Mouse (Mus musculus) leukemia stem cell, adult 10-12 weeks (primary cell): Measurements from ENCODE around the gene Bzw2. TPM values are rescaled to one million over a fixed set of nuclear protein-coding genes. Genes with fewer than 3 reads are reported as not detected.

Experiments
- polyA plus RNA-seq: library from polyadenylated mRNA; stranded (reverse); fragments of >175 nt; gene quantifications from 2 replicates; pipeline ENCODE4 v1.2.3, GENCODE M21; 2012; ENCODE audit warnings: low replicate concordance

The Bzw2 gene
- polyA plus RNA-seq = 7.5 and 14.2 TPM in 2 replicates

GRCm38 (mm10) chr12:36157638-36158308 is at the start of gene Bzw2:
Gene Bzw2 (minus strand): TSS chr12:36158080.

GRCm38 (mm10) chr12:36156637-36157303 is 1.1 kb downstream of the Bzw2 start, which contains the start of gene Ankmy2:
Gene Ankmy2 (plus strand): TSS chr12:36157114.

GRCm38 (mm10) chr12:36042348-36042778 is 115.5 kb downstream of the Bzw2 start, which contains the start of gene Tspan13:
Gene Tspan13 (minus strand): TSS chr12:36042500.

Other genes with a start within 250 kb of the Bzw2 start
- not detected in 2 replicates for gene Agr3, start 232.5 kb downstream of the Bzw2 start, polyA plus RNA-seq
- gene Agr2, start 165.2 kb downstream of the Bzw2 start, polyA plus RNA-seq = not detected in 2 replicates
- 316 and 532 TPM in 2 replicates for gene Tspan13, start 115.6 kb downstream of the Bzw2 start, polyA plus RNA-seq
- gene Ankmy2, start 966 bp downstream of the Bzw2 start, polyA plus RNA-seq = 1.0 and 2.4 TPM in 2 replicates
- not detected in 2 replicates for gene Lrrc72, start 95.3 kb upstream of the Bzw2 start, polyA plus RNA-seq
- gene Sostdc1, start 156.1 kb upstream of the Bzw2 start, polyA plus RNA-seq = not detected in 2 replicates
- gene Ispd, start 223.4 kb upstream of the Bzw2 start, polyA plus RNA-seq = 0.28 and 1.4 TPM in 2 replicates
- 0.91 and 1.6 TPM in 2 replicates for gene D630036H23Rik, start 224.1 kb upstream of the Bzw2 start, polyA plus RNA-seq